ENCODE assay signal across 8 mouse cellular contexts in genomic region chr12:103995292-103996072, GRCm38 (mm10). TPM values are rescaled to one million over a fixed set of nuclear protein-coding genes. Genes with fewer than 3 reads are reported as not detected.
DNase-seq lines count a peak whose midpoint lies in the region; ATAC-seq and TF ChIP-seq lines count a peak whose summit lies in the region.

No protein-coding gene starts in this region.

- H3K4me1 ChIP-seq in ES-E14 (ENCODE audit: control insufficient read depth in 2 of 2, insufficient read depth in 2 of 2, low read length in 2 of 2, poor library complexity in 1 of 2) = no peaks in the 10 kb centered on the region
- no peaks in the 10 kb centered on the region for H3K4me1 ChIP-seq in limb, embryonic 11.5 days (ENCODE audit: control insufficient read depth, insufficient read depth, low read length)
- H3K4me1 ChIP-seq in neural tube, embryonic 11.5 days (ENCODE audit: control insufficient read depth, insufficient read depth, low read length) = no peaks in the 10 kb centered on the region

- no peak overlapping the region for H3K4me2 ChIP-seq in limb, embryonic 11.5 days (ENCODE audit: low read depth, severe bottlenecking)
- no peak overlapping the region for H3K4me2 ChIP-seq in neural tube, embryonic 11.5 days (ENCODE audit: low read depth)

- in situ Hi-C loops in ES-E14 (cut with MboI; ENCODE audit: low sequenced_read_pairs in 2 of 2, unreplicated experiment in 2 of 2) = loop anchor here (5.0 to 10.0 kb wide), 2 partner anchors 417 to 419 kb away; no protein-coding TSS in a partner anchor

- no peak overlapping the region for H3K27ac ChIP-seq in ES-E14 (ENCODE audit: insufficient read depth, low read depth, low read length, poor library complexity, severe bottlenecking)
- H3K27ac ChIP-seq in limb, embryonic 11.5 days (replicated peaks; ENCODE audit: low read depth, low read length) = no peak overlapping the region
- no peak overlapping the region for H3K27ac ChIP-seq in neural tube, embryonic 11.5 days (ENCODE audit: low read depth, low read length)

- 34% methylated on average over 5 of the region's 5 CpGs for WGBS in limb, embryonic 11.5 days
- 38% methylated on average over 5 of the region's 5 CpGs for WGBS in neural tube, embryonic 11.5 days

- no peak; the same call in 1 of the 2 replicates for ATAC-seq in limb, embryonic 11.5 days (ENCODE audit: insufficient number of reproducible peaks, low FRiP score, low TSS enrichment, low read depth)
- no peak for ATAC-seq in neural tube, embryonic 11.5 days (ENCODE audit: insufficient read depth, low FRiP score, low TSS enrichment)

- no peak overlapping the region for H3K9ac ChIP-seq in ES-E14 (ENCODE audit: insufficient read depth, low read depth, low read length, poor library complexity, severe bottlenecking)
- H3K9ac ChIP-seq in limb, embryonic 11.5 days (ENCODE audit: low read length) = no peak overlapping the region
- no peak overlapping the region for H3K9ac ChIP-seq in neural tube, embryonic 11.5 days (ENCODE audit: low read length)

- DNase-seq in 3134 (ENCODE audit: extremely low read depth, insufficient read length, low spot score) = peak; percentile 33
- peak; percentile 46 for DNase-seq in ES-E14 (ENCODE audit: low read depth, low spot score)
- peak; percentile 57 for DNase-seq in cerebellum, adult 11 months
- peak; percentile 69 to 84 for DNase-seq in frontal cortex, postnatal 14 days (ENCODE audit: low spot score in 2 of 2)
- DNase-seq in kidney, adult 9 months = peak; percentile 63
- peak; percentile 78 for DNase-seq in limb, embryonic 11.5 days (ENCODE audit: low spot score)
- peak; percentile 69 for DNase-seq in neural tube, embryonic 11.5 days (ENCODE audit: low spot score)
- DNase-seq in testis, postnatal 14 days (ENCODE audit: low spot score) = peak; percentile 31

- H3K9me3 ChIP-seq in ES-E14 (ENCODE audit: control insufficient read depth, insufficient read depth, low read depth, low read length) = no peaks in the 10 kb centered on the region
- no peaks in the 10 kb centered on the region for H3K9me3 ChIP-seq in limb, embryonic 11.5 days (ENCODE audit: control insufficient read depth, low read length)
- no peaks in the 10 kb centered on the region for H3K9me3 ChIP-seq in neural tube, embryonic 11.5 days (ENCODE audit: control insufficient read depth, low read length)

- H3K4me3 ChIP-seq in ES-E14 (ENCODE audit: insufficient read depth in 1 of 2, low read depth in 1 of 2, low read length in 2 of 2, poor library complexity in 1 of 2, severe bottlenecking in 1 of 2) = no peak overlapping the region
- H3K4me3 ChIP-seq in limb, embryonic 11.5 days (ENCODE audit: low read depth, low read length) = no peak overlapping the region
- H3K4me3 ChIP-seq in neural tube, embryonic 11.5 days (ENCODE audit: low read depth, low read length) = no peak overlapping the region

- no peaks in the 10 kb centered on the region for H3K27me3 ChIP-seq in limb, embryonic 11.5 days (ENCODE audit: control insufficient read depth, insufficient read depth, low read length)
- H3K27me3 ChIP-seq in neural tube, embryonic 11.5 days (ENCODE audit: control insufficient read depth, insufficient read depth, low read length) = no peaks in the 10 kb centered on the region

- no peaks in the 10 kb centered on the region for H3K36me3 ChIP-seq in ES-E14 (ENCODE audit: control insufficient read depth, insufficient read depth, low read length, poor library complexity, severe bottlenecking)
- H3K36me3 ChIP-seq in limb, embryonic 11.5 days (ENCODE audit: control insufficient read depth, insufficient read depth, low read length) = no peaks in the 10 kb centered on the region
- H3K36me3 ChIP-seq in neural tube, embryonic 11.5 days (ENCODE audit: control insufficient read depth, insufficient read depth, low read length) = no peaks in the 10 kb centered on the region

TF ChIP-seq in ES-E14, 5 proteins besides CTCF, POLR2A, EP300 and RAD21:
- TF ChIP-seq ZNF384 (IDR thresholded peaks at IDR 0.05; ENCODE audit: low read depth, low read length) = no peak
- peak; percentile 51; the same call in 1 of the 2 replicates for TF ChIP-seq ZC3H11A (IDR thresholded peaks at IDR 0.05; ENCODE audit: borderline replicate concordance, low read depth, low read length)
- no peak for TF ChIP-seq HCFC1 (IDR thresholded peaks at IDR 0.05; ENCODE audit: borderline replicate concordance, insufficient read depth, low read length)
TF ChIP-seq in ES-E14: peak in this region for 1.

RNA-seq across cellular contexts. Expression of gene Serpina11, which starts 5.7 kb away (rescaled TPM):
- total RNA-seq in ES-E14 (2012; rRNA removed) = not detected in 2 replicates
- polyA plus RNA-seq in limb, embryonic 11.5 days (2014; fragmentation: Nextera tagmentation; extraction: Ambion mirVana) = not detected in 2 replicates
- not detected in 2 replicates for polyA plus RNA-seq in neural tube, embryonic 11.5 days (2014; fragmentation: Nextera tagmentation; extraction: Ambion mirVana)

RNA-seq across cellular contexts. Expression of gene Serpina9, which starts 18.1 kb away (rescaled TPM):
- total RNA-seq in ES-E14 (2012; rRNA removed) = 0.18 TPM in 1 of 2 replicates, not detected in the other
- polyA plus RNA-seq in limb, embryonic 11.5 days (2014; fragmentation: Nextera tagmentation; extraction: Ambion mirVana) = not detected in 2 replicates
- polyA plus RNA-seq in neural tube, embryonic 11.5 days (2014; fragmentation: Nextera tagmentation; extraction: Ambion mirVana) = not detected in 2 replicates

RNA-seq across cellular contexts. Expression of gene Serpina1e, which starts 36.7 kb away (rescaled TPM):
- not detected in 2 replicates for total RNA-seq in ES-E14 (2012; rRNA removed)
- not detected in 2 replicates for polyA plus RNA-seq in limb, embryonic 11.5 days (2014; fragmentation: Nextera tagmentation; extraction: Ambion mirVana)
- polyA plus RNA-seq in neural tube, embryonic 11.5 days (2014; fragmentation: Nextera tagmentation; extraction: Ambion mirVana) = not detected in 2 replicates

RNA-seq across cellular contexts. Expression of gene Serpina12, which starts 48.8 kb away (rescaled TPM):
- total RNA-seq in ES-E14 (2012; rRNA removed) = 0.13 TPM in 1 of 2 replicates, not detected in the other
- polyA plus RNA-seq in limb, embryonic 11.5 days (2014; fragmentation: Nextera tagmentation; extraction: Ambion mirVana) = not detected in 2 replicates
- not detected in 2 replicates for polyA plus RNA-seq in neural tube, embryonic 11.5 days (2014; fragmentation: Nextera tagmentation; extraction: Ambion mirVana)
